Mouse (Mus musculus): ENCODE measurements at regions not wholly inside any gene's neighbourhood (a gene's known extent, or its start where the extent isn't known, plus 50 kb on each side); places are given as distances from the start of the nearest gene placed in this dataset.

DNA sequence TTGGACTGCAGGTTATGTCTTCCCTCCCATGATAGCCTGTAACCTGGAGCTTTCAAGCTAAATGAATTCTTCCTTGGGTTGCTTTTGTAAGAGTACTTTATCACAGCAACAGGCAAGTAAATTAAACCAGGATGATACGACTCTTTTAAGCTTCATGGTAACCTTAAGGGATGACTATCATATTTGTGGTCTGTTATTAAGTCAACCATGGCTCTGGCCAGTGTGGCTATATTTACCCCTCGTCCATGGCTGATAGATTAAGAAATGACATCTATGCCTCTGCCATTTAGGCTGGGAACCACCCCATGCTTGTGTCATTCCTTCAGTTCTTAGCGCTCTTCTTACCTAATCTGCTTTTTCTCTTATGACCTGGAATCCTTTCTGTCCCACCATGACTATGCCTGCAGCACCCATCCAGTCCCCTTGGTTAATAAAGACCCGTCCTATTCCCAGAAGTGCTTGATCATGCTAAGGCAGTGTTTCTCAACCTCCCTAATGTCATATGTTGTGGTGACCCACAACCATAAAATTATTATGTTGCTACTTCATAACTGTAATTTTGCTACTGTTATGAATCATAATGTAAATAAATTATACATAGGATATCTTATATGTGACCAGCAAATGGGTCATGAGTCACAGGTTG, 214.5 kb upstream of the Nbea start:
- no peak for DNase-seq

- no peak for DNase-seq
These were observed 209.6 kb upstream of the Nbea start for GRCm38 (mm10) chr3:56393134-56393533.

DNA sequence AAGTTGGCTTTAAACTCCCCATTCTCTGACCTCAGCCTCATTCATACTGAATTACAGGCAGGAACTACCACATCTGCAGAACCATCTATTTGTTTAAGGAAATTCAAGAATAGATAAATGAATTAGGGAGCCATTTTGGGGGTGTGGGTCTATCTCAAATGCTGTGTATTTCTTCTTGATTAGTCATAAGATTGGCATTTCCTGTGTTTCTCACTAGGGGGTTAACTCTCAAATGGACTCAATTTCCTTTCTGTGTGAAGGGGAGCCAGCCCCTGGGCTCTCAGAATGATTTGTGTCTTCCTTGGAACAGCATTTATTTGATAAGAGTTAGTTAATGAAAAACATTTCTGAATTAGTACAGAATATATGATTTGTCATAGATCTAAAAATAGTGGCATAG, 196.8 kb upstream of the Nbea start:
- DNase-seq = no peak

DNA sequence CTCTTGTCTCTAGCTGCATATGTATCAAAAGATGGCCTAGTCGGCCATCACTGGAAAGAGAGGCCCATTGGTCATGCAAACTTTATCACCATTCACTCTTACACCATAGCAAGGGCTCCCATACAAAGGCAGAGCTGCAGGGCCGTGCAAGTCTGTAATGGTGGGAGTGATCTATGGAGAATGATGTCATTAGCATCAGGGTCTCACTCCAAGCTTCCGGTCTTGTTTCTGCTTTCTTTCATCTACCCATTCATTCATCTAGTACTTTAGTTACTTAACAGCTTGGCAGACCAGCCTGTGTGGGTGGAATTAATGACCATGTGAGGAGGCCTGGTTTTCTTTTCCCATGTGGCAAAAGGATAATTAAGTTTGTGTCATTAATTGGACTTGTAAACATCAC, 196.0 kb upstream of the Nbea start:
- DNase-seq = no peak

- DNase-seq = no peak
These were observed 179.0 kb upstream of the Nbea start for GRCm38 (mm10) chr3:56362543-56362942.

DNA sequence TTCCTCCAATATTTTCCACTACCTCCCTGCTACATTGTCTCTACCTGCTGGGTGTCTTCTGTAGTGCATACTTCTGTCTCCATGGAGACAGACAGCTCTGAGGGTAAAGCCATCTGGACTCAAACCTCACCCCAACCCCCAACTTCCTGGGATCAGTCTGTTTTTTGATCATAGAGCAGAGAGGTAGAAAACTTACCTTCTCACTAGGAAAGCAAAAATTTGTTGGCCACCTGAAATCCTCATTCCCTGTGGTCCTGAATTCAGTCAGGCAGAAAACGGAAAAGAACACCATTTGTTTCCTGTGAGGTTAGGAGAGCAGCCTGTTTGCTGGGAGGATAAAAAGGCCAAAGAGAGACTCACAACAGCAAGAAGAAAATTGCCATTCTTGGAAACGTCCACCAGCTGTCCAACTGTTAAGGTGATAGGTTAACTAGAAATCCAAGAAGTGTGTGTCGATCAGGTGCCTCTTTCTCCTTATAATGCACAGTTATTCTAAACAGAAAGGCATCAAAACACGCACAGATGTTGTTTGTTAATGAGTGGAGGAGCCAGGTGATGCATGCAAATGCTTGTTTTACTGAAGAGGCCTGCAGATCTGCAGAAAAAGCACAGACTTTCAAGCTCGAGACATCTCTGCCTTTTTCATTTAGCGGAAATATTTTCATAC, 173.7 kb upstream of the Nbea start:
- peak; percentile 39 to 58 for DNase-seq

DNA sequence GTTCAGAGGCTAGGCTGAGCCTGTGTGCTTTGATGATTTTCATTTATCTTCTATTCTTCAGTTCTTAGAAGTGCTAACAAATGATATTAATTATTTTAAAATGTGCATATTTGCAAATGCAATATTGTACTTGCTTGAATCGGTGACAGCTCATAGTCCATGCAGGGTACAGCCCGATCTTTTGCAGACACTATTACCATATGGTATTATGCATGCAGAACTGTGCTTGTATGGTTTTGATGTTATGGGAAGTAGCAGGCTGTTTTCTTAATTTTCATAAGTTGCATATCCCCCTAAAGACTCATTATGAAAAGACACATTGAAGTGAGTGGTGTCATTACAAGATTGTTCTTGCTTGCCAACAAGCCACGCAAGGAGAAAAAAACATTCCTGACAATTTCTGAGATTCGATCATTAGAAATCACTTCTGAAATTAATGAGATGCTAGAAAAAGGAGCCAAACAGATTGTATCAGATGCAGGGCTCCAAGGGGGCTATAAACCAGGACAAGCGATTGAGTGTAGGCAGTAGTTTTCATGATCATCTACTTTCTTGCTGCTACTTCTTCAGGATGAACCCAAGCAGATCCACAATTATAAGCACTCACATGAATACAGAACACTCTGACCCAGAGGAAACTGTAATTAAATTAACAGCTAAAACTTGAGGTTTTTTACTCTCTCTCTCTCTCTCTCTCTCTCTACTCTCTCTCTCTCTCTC, 172.8 kb upstream of the Nbea start:
- DNase-seq = no peak
